ENCODE assay signal across 23 mouse cellular contexts in the genomic region with DNA sequence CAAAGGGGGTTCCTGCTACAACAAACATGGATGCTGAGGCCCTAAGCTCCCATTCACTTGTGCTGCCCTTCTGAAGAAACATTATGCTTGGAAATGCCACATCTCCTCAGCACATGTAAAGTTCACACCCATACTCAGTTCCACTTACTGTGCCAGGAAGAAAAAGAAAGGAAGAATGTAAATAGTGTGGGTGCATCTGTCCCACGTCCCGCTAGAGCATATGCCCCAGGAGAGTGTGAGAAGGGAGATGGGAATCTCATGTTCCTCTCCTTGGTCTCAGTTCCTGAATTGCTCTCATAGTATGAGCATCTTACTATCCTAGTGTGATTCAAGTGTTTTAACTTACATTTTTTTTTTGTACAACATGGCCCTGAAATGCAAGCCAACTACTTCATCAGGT.
"Had no signal": no experiment of that assay in that cellular context is flagged by ENCODE, and none has a peak within 500 bp of the region (broad histone marks: within the 10 kb centered on the region; RNA-seq: fewer than 3 reads in every experiment).

No protein-coding gene starts in this region.

- H3K27ac ChIP-seq: kidney, embryonic 15.5 days; limb, embryonic 10.5 days; limb, embryonic 13.5 days; liver, embryonic 12.5 days; liver, embryonic 15.5 days; lung, embryonic 15.5 days; midbrain, embryonic 10.5 days; midbrain, embryonic 13.5 days; neural tube, embryonic 13.5 days had no signal

- DNase-seq: kidney, adult 11 months; kidney, adult 8-10 months; kidney, postnatal 10 days; kidney, postnatal 36 days; liver; lung, adult 18-20 months; lung, postnatal 10 days; lung, postnatal 36 days; retina, postnatal 1 day; thymus, adult 2 months; thymus, postnatal 14 days; thymus, postnatal 4 days had no signal

- H3K4me3 ChIP-seq: kidney, embryonic 15.5 days; limb, embryonic 10.5 days; limb, embryonic 13.5 days; liver, embryonic 12.5 days; liver, embryonic 15.5 days; lung, embryonic 15.5 days; midbrain, embryonic 10.5 days; midbrain, embryonic 13.5 days; myocyte; neural tube, embryonic 13.5 days had no signal

- ATAC-seq: liver, embryonic 12.5 days; midbrain, embryonic 13.5 days; midbrain, embryonic 16.5 days had no signal
